Mouse (Mus musculus) embryonic fibroblast, embryonic 13.5 days (primary cell): ENCODE data around the gene Tanc2.

Experiments used
- CTCF ChIP-seq: IDR thresholded peaks from 2 replicates; pipeline ENCODE4 v1.5.1; 2011; ENCODE audit warnings: mild to moderate bottlenecking, control low read depth, low read length, moderate library complexity, borderline replicate concordance; ENCODE audit not compliant: insufficient read depth
- POLR2A ChIP-seq: IDR thresholded peaks from 2 replicates; pipeline ENCODE4 v1.6.1; 2011; ENCODE audit warnings: low read depth, mild to moderate bottlenecking, control low read depth, low read length, moderate library complexity

DNA sequence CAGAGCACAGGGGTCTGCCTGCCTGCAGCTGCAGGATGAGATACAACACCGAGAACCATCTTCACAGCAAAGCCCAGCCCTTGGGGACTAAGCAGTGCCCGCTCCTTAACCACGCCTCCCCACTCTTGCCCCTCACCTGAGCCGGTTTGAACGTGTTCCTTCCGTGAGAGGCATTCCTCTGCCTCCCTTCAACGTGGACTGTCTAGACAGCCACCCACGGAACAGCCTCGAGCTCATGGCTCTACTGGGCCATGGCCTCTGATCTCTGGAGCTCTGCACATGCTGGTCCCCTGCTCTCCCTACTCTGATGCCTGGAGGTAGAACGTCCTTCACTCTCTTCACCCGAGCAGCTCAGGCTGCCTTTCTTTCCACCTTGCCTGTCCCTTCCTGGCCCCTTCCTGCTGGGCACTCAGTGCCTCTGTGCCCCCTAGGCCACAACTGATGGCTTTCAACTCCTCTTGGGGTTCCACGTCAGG lies 363.2 kb downstream of the Tanc2 start, which contains the start of gene Cyb561:
- TF ChIP-seq CTCF (no peak), POLR2A (no peak)
